Mouse (Mus musculus): ENCODE measurements around the gene Tnfrsf13c. TPM values are rescaled to one million over a fixed set of nuclear protein-coding genes. Genes with fewer than 3 reads are reported as not detected.

The Tnfrsf13c gene
- polyA plus RNA-seq, 1 experiment = 0.36 TPM

DNA sequence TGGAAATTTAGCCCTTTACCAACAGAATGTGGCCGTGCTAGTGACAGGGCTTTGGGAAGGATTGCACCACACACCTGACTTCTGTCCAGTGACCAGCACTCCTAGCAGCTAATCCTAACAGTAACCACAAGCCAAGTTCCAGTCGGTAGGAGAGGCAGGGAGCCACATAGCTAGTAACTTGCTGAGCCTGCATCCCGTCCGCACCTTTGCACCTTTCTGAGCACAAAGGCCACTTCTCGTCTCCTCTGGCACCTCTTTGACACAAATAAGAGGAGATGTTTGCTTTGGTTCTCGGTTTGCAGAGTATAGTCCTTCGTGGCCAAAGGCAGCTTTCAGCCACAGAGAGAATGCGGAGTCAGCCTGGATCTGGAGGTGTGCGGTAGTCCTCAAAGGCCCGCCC is 39.5 kb downstream of the Tnfrsf13c start:
- peaks cover 100% of the 10 kb centered on the region for H3K36me3 ChIP-seq (ENCODE audit: control insufficient read depth)
- peaks cover 35% of the 10 kb centered on the region for H3K9me3 ChIP-seq (ENCODE audit: control insufficient read depth, low read length)
- peak overlapping the region; percentile 51 for H3K4me3 ChIP-seq (replicated peaks)
- H3K4me1 ChIP-seq (ENCODE audit: control insufficient read depth) = peaks cover 74% of the 10 kb centered on the region
- no peaks in the 10 kb centered on the region; the same call in 1 of the 2 replicates for H3K27me3 ChIP-seq (ENCODE audit: control insufficient read depth)
- TF ChIP-seq TAL1 (IDR thresholded peaks at IDR 0.05; ENCODE audit: low read length) = no peak
- TF ChIP-seq GATA1 (IDR thresholded peaks at IDR 0.05; ENCODE audit: low read length) = no peak

- Histone ChIP-seq H3K9me3 (ENCODE audit: control insufficient read depth, low read length) (peaks cover 38% of the 10 kb centered on the region), H3K4me3 (replicated peaks) (peak overlapping the region; percentile 51), H3K27me3 (ENCODE audit: control insufficient read depth) (no peaks in the 10 kb centered on the region; the same call in 1 of the 2 replicates), H3K4me1 (ENCODE audit: control insufficient read depth) (peaks cover 74% of the 10 kb centered on the region), H3K36me3 (ENCODE audit: control insufficient read depth) (peaks cover 100% of the 10 kb centered on the region)
- TF ChIP-seq GATA1 (IDR thresholded peaks at IDR 0.05; ENCODE audit: low read length) (peak; percentile 77), TAL1 (IDR thresholded peaks at IDR 0.05; ENCODE audit: low read length) (peak; percentile 97)
Observed at GRCm38 (mm10) chr15:82184183-82184582, 40.0 kb downstream of the Tnfrsf13c start.

- peaks cover 74% of the 10 kb centered on the region for H3K4me1 ChIP-seq (ENCODE audit: control insufficient read depth)
- H3K27me3 ChIP-seq (ENCODE audit: control insufficient read depth) = no peaks in the 10 kb centered on the region; the same call in 1 of the 2 replicates
- H3K4me3 ChIP-seq (replicated peaks) = peak overlapping the region; percentile 51
- H3K9me3 ChIP-seq (ENCODE audit: control insufficient read depth, low read length) = peaks cover 38% of the 10 kb centered on the region
- H3K36me3 ChIP-seq (ENCODE audit: control insufficient read depth) = peaks cover 100% of the 10 kb centered on the region
- TF ChIP-seq TAL1 (IDR thresholded peaks at IDR 0.05; ENCODE audit: low read length) (no peak), GATA1 (IDR thresholded peaks at IDR 0.05; ENCODE audit: low read length) (no peak)
Observed at GRCm38 (mm10) chr15:82183596-82183995, 40.6 kb downstream of the Tnfrsf13c start.

GRCm38 (mm10) chr15:82182311-82182710 is 41.9 kb downstream of the Tnfrsf13c start:
- TF ChIP-seq TAL1 (IDR thresholded peaks at IDR 0.05; ENCODE audit: low read length) = no peak
- H3K4me1 ChIP-seq (ENCODE audit: control insufficient read depth) = peaks cover 61% of the 10 kb centered on the region
- no peaks in the 10 kb centered on the region; the same call in 1 of the 2 replicates for H3K27me3 ChIP-seq (ENCODE audit: control insufficient read depth)
- no peak overlapping the region for H3K4me3 ChIP-seq (replicated peaks)
- peaks cover 35% of the 10 kb centered on the region for H3K9me3 ChIP-seq (ENCODE audit: control insufficient read depth, low read length)
- H3K36me3 ChIP-seq (ENCODE audit: control insufficient read depth) = peaks cover 100% of the 10 kb centered on the region

DNA sequence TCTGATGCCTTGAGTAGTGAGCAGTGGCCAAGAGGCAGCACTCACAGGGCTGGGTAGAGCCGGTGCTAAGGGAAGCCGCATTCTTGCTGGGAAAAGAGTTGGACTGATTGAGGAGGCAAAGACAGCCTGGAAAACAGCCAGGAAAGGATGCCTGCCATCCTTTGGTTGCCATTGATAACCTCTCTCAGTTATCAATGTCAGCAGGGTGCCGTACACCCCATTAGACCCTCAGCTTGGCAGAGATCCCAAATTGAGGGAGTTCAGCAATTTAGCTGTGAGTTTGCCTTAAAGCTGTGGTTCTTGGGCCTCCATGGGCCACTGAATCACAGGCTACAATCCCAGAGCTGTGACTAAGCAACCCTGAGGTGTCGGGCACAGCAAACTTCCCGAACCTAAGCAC is 43.0 kb downstream of the Tnfrsf13c start:
- TF ChIP-seq TAL1 (IDR thresholded peaks at IDR 0.05; ENCODE audit: low read length) (no peak), GATA1 (IDR thresholded peaks at IDR 0.05; ENCODE audit: low read length) (no peak)
- Histone ChIP-seq H3K9me3 (ENCODE audit: control insufficient read depth, low read length) (peaks cover 32% of the 10 kb centered on the region), H3K4me1 (ENCODE audit: control insufficient read depth) (peaks cover 49% of the 10 kb centered on the region), H3K36me3 (ENCODE audit: control insufficient read depth) (peaks cover 100% of the 10 kb centered on the region), H3K4me3 (replicated peaks) (no peak overlapping the region), H3K27me3 (ENCODE audit: control insufficient read depth) (no peaks in the 10 kb centered on the region; the same call in 1 of the 2 replicates)

DNA sequence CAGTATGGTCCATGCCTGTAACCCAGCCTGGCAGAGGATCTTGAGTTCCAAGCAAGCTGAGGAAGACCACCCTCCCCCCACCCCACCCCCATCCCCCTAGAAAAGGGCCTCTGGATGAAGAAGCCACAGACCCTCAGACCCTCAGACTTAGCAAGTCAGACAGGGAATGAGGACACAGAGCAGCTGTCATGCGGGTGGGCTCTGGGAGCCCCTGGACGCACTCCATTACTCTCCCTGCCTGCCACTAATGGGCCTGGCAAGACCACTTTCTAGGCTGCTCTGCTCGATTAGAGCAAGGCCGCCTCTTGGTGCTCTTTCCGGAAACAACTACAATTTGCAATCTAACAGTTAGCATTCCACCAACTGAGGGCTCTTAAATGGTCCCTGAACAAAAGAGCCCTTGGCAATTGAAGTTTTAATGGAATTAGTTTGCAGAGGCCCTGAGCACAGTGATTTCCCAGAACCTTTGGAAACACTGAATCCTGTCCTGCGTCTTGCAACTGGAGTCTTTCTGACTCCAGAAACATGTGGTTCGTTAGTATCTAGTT is 46.4 kb downstream of the Tnfrsf13c start:
- no peaks in the 10 kb centered on the region; the same call in 1 of the 2 replicates for H3K27me3 ChIP-seq (ENCODE audit: control insufficient read depth)
- H3K9me3 ChIP-seq (ENCODE audit: control insufficient read depth, low read length) = peaks cover 26% of the 10 kb centered on the region
- no peak for TF ChIP-seq TAL1 (IDR thresholded peaks at IDR 0.05; ENCODE audit: low read length)
- no peak for TF ChIP-seq GATA1 (IDR thresholded peaks at IDR 0.05; ENCODE audit: low read length)
- peaks cover 16% of the 10 kb centered on the region for H3K4me1 ChIP-seq (ENCODE audit: control insufficient read depth)
- H3K36me3 ChIP-seq (ENCODE audit: control insufficient read depth) = peaks cover 99% of the 10 kb centered on the region
- H3K4me3 ChIP-seq (replicated peaks) = no peak overlapping the region

DNA sequence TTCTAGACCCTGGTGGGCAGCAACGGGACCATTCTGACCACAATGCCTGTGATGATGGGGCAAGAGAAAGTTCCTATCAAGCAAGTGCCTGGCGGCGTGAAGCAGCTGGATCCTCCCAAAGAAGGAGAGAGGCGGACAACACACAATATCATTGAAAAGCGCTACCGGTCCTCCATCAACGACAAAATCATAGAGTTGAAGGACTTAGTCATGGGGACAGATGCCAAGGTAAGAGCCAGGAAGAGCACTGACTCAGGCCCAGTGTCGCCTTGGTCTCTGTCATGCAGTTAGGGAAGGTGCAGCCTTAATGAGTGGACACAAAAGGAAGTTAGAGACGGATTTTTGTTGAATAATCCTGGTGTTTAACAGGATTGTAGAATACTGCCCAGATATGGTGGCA is 49.1 kb downstream of the Tnfrsf13c start:
- Histone ChIP-seq H3K4me3 (replicated peaks) (no peak overlapping the region), H3K9me3 (ENCODE audit: control insufficient read depth, low read length) (peaks cover 7% of the 10 kb centered on the region), H3K4me1 (ENCODE audit: control insufficient read depth) (no peaks in the 10 kb centered on the region), H3K27me3 (ENCODE audit: control insufficient read depth) (no peaks in the 10 kb centered on the region), H3K36me3 (ENCODE audit: control insufficient read depth) (peaks cover 98% of the 10 kb centered on the region)
- no peak for TF ChIP-seq TAL1 (IDR thresholded peaks at IDR 0.05; ENCODE audit: low read length)
- no peak for TF ChIP-seq GATA1 (IDR thresholded peaks at IDR 0.05; ENCODE audit: low read length)

DNA sequence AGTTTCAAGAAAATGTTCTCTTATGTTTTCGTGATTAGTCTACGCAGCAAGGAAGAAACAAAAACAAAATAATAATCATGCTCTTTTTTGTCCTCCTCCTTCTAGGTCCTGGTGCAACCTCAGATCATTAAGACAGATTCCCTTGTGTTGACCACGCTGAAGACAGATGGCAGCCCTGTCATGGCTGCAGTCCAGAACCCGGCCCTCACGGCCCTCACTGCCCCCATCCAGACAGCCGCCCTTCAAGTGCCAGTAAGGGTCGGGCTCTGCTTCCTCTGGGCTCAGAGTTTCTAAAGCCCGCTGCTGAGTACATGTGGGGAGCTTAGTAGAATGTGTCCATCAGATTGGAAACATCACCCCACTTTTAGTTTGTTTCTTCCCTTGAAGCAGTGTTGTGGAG is 51.5 kb downstream of the Tnfrsf13c start:
- no peak overlapping the region for H3K4me3 ChIP-seq (replicated peaks)
- no peaks in the 10 kb centered on the region for H3K27me3 ChIP-seq (ENCODE audit: control insufficient read depth)
- no peaks in the 10 kb centered on the region for H3K9me3 ChIP-seq (ENCODE audit: control insufficient read depth, low read length)
- peaks cover 94% of the 10 kb centered on the region for H3K36me3 ChIP-seq (ENCODE audit: control insufficient read depth)
- TF ChIP-seq TAL1 (IDR thresholded peaks at IDR 0.05; ENCODE audit: low read length) = no peak
- no peak for TF ChIP-seq GATA1 (IDR thresholded peaks at IDR 0.05; ENCODE audit: low read length)
- H3K4me1 ChIP-seq (ENCODE audit: control insufficient read depth) = peaks cover 16% of the 10 kb centered on the region

Other genes with a start within 250 kb of the Tnfrsf13c start
- gene 1700029P11Rik, start 243.8 kb downstream of the Tnfrsf13c start, polyA plus RNA-seq (2012) = not detected in 2 replicates
- gene Xrcc6, start 236.5 kb downstream of the Tnfrsf13c start, polyA plus RNA-seq (2012) = 1.2 and 1.4 TPM in 2 replicates
- gene Desi1, start 190.5 kb downstream of the Tnfrsf13c start, polyA plus RNA-seq (2012) = 2.9 and 4.2 TPM in 2 replicates
- 3.0 and 10.5 TPM in 2 replicates for gene Snu13, start 176.8 kb downstream of the Tnfrsf13c start, polyA plus RNA-seq (2012)
- gene 4930407I10Rik, start 165.2 kb downstream of the Tnfrsf13c start, polyA plus RNA-seq (2012) = 0.01 TPM in 1 of 2 replicates, not detected in the other
- gene Mei1, start 154.4 kb downstream of the Tnfrsf13c start, polyA plus RNA-seq (2012) = not detected in 2 replicates
- 0.70 and 0.73 TPM in 2 replicates for gene Ccdc134, start 96.4 kb downstream of the Tnfrsf13c start, polyA plus RNA-seq (2012)
- gene Srebf2, start 77.2 kb downstream of the Tnfrsf13c start, polyA plus RNA-seq (2012) = 14.2 and 17.0 TPM in 2 replicates
- gene Shisa8, start 11.6 kb downstream of the Tnfrsf13c start, polyA plus RNA-seq (2012) = 0.03 TPM in 2 replicates
- gene Cenpm, start 20.4 kb upstream of the Tnfrsf13c start, polyA plus RNA-seq (2012) = 16.4 and 20.1 TPM in 2 replicates
- gene 1500009C09Rik, start 28.0 kb upstream of the Tnfrsf13c start, polyA plus RNA-seq (2012) = not detected in 2 replicates
- not detected in 2 replicates for gene Sept3, start 50.5 kb upstream of the Tnfrsf13c start, polyA plus RNA-seq (2012)
- gene Wbp2nl, start 74.6 kb upstream of the Tnfrsf13c start, polyA plus RNA-seq (2012) = not detected in 2 replicates
- gene Naga, start 114.6 kb upstream of the Tnfrsf13c start, polyA plus RNA-seq (2012) = 17.6 and 23.0 TPM in 2 replicates
- gene Pheta2, start 114.6 kb upstream of the Tnfrsf13c start, polyA plus RNA-seq (2012) = 1.8 and 2.3 TPM in 2 replicates
- 17.6 and 17.8 TPM in 2 replicates for gene Smdt1, start 114.6 kb upstream of the Tnfrsf13c start, polyA plus RNA-seq (2012)
- gene Ndufa6, start 130.0 kb upstream of the Tnfrsf13c start, polyA plus RNA-seq (2012) = 28.3 and 30.8 TPM in 2 replicates
- 0.08 TPM in 1 of 2 replicates, not detected in the other for gene Cyp2d22, start 155.9 kb upstream of the Tnfrsf13c start, polyA plus RNA-seq (2012)
- gene Cyp2d11, start 169.7 kb upstream of the Tnfrsf13c start, polyA plus RNA-seq (2012) = not detected in 2 replicates
- 0.10 TPM in 1 of 2 replicates, not detected in the other for gene Cyp2d10, start 182.8 kb upstream of the Tnfrsf13c start, polyA plus RNA-seq (2012)
- 0.06 TPM in 1 of 2 replicates, not detected in the other for gene Cyp2d9, start 209.1 kb upstream of the Tnfrsf13c start, polyA plus RNA-seq (2012)

All from erythroblast, embryonic 14.5 days (primary cell).